Comparison of ENCODE assay signal across 8 mouse cellular contexts in the genomic region with DNA sequence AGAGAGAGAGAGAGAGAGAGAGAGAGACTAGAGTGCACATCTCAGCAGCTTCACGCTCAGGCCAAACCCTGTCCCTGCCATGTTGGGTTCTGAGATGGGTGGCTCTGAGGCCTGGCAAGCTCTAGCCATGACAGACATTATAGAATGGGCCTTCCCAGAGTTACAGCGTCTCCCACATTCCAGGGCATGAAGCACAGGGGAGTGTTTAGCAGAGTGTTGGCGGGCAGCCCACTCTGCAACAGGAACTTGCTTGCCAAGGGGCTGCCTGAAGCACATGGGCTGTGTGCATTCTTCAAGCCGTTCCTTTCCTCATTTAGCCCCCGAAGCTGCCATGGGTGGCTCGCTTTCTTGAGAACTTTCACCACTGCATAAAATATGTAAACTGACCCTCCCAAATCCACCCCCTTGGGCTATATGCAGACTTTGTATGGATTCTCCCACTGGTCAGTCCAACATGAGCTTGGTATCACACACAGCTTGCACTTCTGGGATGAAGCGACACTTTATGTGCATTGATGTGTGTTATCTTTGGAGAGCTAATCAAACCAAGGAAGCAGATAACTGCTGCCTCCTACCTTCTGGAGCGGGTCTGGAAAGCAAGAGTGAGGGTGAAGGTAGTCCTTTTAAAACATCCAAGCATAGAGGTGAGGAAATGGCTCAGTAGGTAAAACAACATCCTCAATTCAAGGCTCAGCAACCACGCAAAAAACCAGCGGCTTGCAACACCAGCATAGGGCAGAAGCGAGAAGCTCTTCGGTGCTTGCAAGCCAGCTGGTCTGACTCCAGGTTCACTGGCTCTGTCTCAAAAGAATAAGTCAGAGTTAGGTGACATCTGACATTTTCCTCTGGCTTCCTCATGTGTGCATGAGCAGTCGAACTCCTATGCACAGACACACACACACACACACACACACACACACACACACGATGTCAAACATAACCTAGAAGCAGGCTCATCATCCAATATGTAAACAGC.
A peak's percentile ranks its signal among the peaks of the same experiment; 100 is the strongest.
DNase-seq lines count a peak whose midpoint lies in the region; ATAC-seq and TF ChIP-seq lines count a peak whose summit lies in the region.

No protein-coding gene starts in this region.

- DNase-seq in cerebellum, postnatal 14 days = peak; percentile 41 to 45
- DNase-seq in cerebellum, adult 9-11 months = no peak
- peak; percentile 76 for DNase-seq in testis, postnatal 10 days (ENCODE audit: low spot score)
- no peak for DNase-seq in cerebellum, adult 11 months

- peaks cover 4% of the 10 kb centered on the region; the same call in 1 of the 2 replicates for H3K9me3 ChIP-seq in heart, embryonic 12.5 days (replicated peaks)
- H3K9me3 ChIP-seq in kidney, embryonic 14.5 days (ENCODE audit: control insufficient read depth, low read length) = no peaks in the 10 kb centered on the region
- no peaks in the 10 kb centered on the region for H3K9me3 ChIP-seq in lung, embryonic 16.5 days (ENCODE audit: control insufficient read depth, low read length)

- peak; percentile 30; the same call in 1 of the 2 replicates for TF ChIP-seq POLR2A in embryonic fibroblast, embryonic 13.5 days (IDR thresholded peaks at IDR 0.05; ENCODE audit: low read depth, low read length)

- no peak overlapping the region for H3K4me3 ChIP-seq in embryonic fibroblast, embryonic 13.5 days (ENCODE audit: insufficient read depth, low read length)
- H3K4me3 ChIP-seq in heart, embryonic 12.5 days = no peak overlapping the region
- H3K4me3 ChIP-seq in kidney, embryonic 14.5 days (ENCODE audit: low read length) = no peak overlapping the region
- H3K4me3 ChIP-seq in lung, embryonic 16.5 days (ENCODE audit: low read length) = no peak overlapping the region

- peak overlapping the region; percentile 93 for H3K27ac ChIP-seq in embryonic fibroblast, embryonic 13.5 days (ENCODE audit: insufficient read depth, low read length)
- peak overlapping the region; percentile 55 for H3K27ac ChIP-seq in heart, embryonic 12.5 days (ENCODE audit: poor library complexity, severe bottlenecking)
- peak overlapping the region; percentile 77 for H3K27ac ChIP-seq in kidney, embryonic 14.5 days (ENCODE audit: low read depth, low read length)
- H3K27ac ChIP-seq in lung, embryonic 16.5 days (ENCODE audit: low read length) = peak overlapping the region; percentile 91

- ATAC-seq in heart, embryonic 12.5 days (ENCODE audit: insufficient number of reproducible peaks, low FRiP score) = peak; percentile 84
- peak; percentile 76 for ATAC-seq in kidney, embryonic 14.5 days (ENCODE audit: low FRiP score, low TSS enrichment)
- peak; percentile 97 for ATAC-seq in lung, embryonic 16.5 days (ENCODE audit: low read depth)

- H3K27me3 ChIP-seq in heart, embryonic 12.5 days (replicated peaks) = no peaks in the 10 kb centered on the region
- H3K27me3 ChIP-seq in kidney, embryonic 14.5 days (ENCODE audit: control insufficient read depth, insufficient read depth, low read length) = no peaks in the 10 kb centered on the region
- no peaks in the 10 kb centered on the region for H3K27me3 ChIP-seq in lung, embryonic 16.5 days (ENCODE audit: control insufficient read depth, insufficient read depth, low read depth, low read length)

- TF ChIP-seq CTCF in embryonic fibroblast, embryonic 13.5 days (IDR thresholded peaks at IDR 0.05; ENCODE audit: borderline replicate concordance, insufficient read depth, low read length) = no peak

- H3K9ac ChIP-seq in heart, embryonic 12.5 days = no peak overlapping the region
- H3K9ac ChIP-seq in kidney, embryonic 14.5 days (ENCODE audit: low read depth, low read length) = no peak overlapping the region
- H3K9ac ChIP-seq in lung, embryonic 16.5 days (ENCODE audit: low read length) = 0 out of 2 replicates have a peak overlapping the region, but pooled peaks have one; percentile 12

- peaks cover 11% of the 10 kb centered on the region for H3K4me1 ChIP-seq in embryonic fibroblast, embryonic 13.5 days (ENCODE audit: control insufficient read depth, insufficient read depth, low read length)
- peaks cover 20% of the 10 kb centered on the region for H3K4me1 ChIP-seq in heart, embryonic 12.5 days (replicated peaks)
- peaks cover 9% of the 10 kb centered on the region; the same call in 1 of the 2 replicates for H3K4me1 ChIP-seq in kidney, embryonic 14.5 days (ENCODE audit: control insufficient read depth, insufficient read depth, low read length)
- H3K4me1 ChIP-seq in lung, embryonic 16.5 days (replicated peaks; ENCODE audit: control insufficient read depth, insufficient read depth, low read length) = peaks cover 32% of the 10 kb centered on the region

- peaks cover 14% of the 10 kb centered on the region for H3K36me3 ChIP-seq in heart, embryonic 12.5 days
- H3K36me3 ChIP-seq in kidney, embryonic 14.5 days (ENCODE audit: control insufficient read depth, insufficient read depth, low read length) = peaks cover 3% of the 10 kb centered on the region; the same call in 1 of the 2 replicates
- peaks cover 5% of the 10 kb centered on the region; the same call in 1 of the 2 replicates for H3K36me3 ChIP-seq in lung, embryonic 16.5 days (ENCODE audit: control insufficient read depth, insufficient read depth, low read length)

- 36% methylated on average over 14 of the region's 14 CpGs for WGBS in heart, embryonic 12.5 days
- 49% methylated on average over 14 of the region's 14 CpGs for WGBS in kidney, embryonic 14.5 days
- WGBS in lung, embryonic 16.5 days = 21% methylated on average over 14 of the region's 14 CpGs

- peak overlapping the region; percentile 44 for H3K4me2 ChIP-seq in heart, embryonic 12.5 days
- H3K4me2 ChIP-seq in kidney, embryonic 14.5 days (replicated peaks; ENCODE audit: low read depth, low read length) = no peak overlapping the region
- H3K4me2 ChIP-seq in lung, embryonic 16.5 days (ENCODE audit: low read depth, low read length) = peak overlapping the region; percentile 38

Comparison
In these comparisons a context has a peak if more than half of its experiments do, and no peak if none do; other contexts are left out.
1. DNase-seq: peak in cerebellum, postnatal 14 days (2 of 2) and testis, postnatal 10 days (single experiment); none in cerebellum, adult 9-11 months (single experiment) and cerebellum, adult 11 months (single experiment).
2. Peak in every context shown above with its lines, with median percentiles within 50 percentile points of each other: H3K27ac ChIP-seq and ATAC-seq.